Mouse (Mus musculus) testis, adult 2 months (tissue): ENCODE data around the gene Mettl22.

Source experiments
- CTCF ChIP-seq: fragments of 200-500 bp; IDR thresholded peaks from 2 replicates; pipeline ENCODE4 v1.5.1; 2012; ENCODE audit warnings: low read depth, mild to moderate bottlenecking, inconsistent platforms, low read length, moderate library complexity; ENCODE audit not compliant: control insufficient read depth, insufficient read depth, insufficient replicate concordance
- POLR2A ChIP-seq: fragments of 200-500 bp; IDR thresholded peaks from 2 replicates; pipeline ENCODE4 v1.6.1; 2012; ENCODE audit warnings: low read depth, mild to moderate bottlenecking, inconsistent platforms, low read length, moderate library complexity; ENCODE audit not compliant: control insufficient read depth

DNA sequence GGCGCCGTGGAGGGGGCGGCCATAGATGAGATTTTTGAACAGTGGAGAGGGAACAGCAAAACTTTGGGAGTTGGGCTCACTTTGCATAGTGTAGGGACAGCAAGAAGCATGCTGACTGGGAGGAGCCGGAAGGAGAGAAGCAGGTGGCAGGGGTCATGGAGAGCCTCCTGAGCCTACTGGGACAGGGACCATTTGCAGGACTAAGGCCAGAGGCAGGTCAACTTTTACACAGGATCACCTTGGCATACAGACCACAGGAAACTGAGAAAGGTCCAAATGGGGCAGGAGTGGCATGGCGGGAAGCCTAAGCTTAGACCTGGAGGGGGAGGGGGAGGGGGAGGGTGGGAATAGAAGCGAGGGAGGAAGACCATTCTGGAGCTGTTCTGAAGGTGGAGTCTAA is 62.9 kb downstream of the Mettl22 start:
- TF ChIP-seq CTCF, result no peak
- TF ChIP-seq POLR2A, result no peak
